Mouse (Mus musculus): ENCODE measurements around the gene Rapgef1. TPM values are rescaled to one million over a fixed set of nuclear protein-coding genes. Genes with fewer than 3 reads are reported as not detected.

Rapgef1 gene
- polyA plus RNA-seq, 1 experiment from 2014 or later: 15.9 TPM

DNA sequence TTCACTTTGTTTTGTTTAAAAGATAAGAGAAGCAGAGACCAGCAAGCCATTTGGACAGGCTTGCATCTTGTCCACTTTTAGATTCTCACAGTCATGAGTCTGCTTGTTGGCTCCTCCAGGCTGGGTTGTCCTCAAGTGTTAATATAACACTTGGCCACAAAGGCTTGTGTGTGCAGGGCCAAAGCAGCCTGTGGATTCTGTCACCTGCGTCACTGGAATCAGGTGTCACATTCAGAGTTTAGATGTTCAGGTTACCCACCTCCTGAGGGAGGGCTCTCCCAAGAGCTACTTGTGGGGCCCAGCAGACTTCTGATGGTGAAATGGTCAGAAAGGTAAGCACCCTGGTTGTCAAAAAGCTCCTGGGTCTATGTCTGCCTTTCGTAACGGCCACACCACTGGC is 103.6 kb downstream of the Rapgef1 start:
- H3K9ac ChIP-seq: no peak overlapping the region
- no peak overlapping the region for H3K4me2 ChIP-seq (replicated peaks)
- H3K27me3 ChIP-seq: no peaks in the 10 kb centered on the region
- 89% methylated on average over 3 of the region's 3 CpGs for WGBS
- ATAC-seq (ENCODE audit: low FRiP score, low read depth): no peak
- H3K36me3 ChIP-seq: peaks cover 96% of the 10 kb centered on the region
- no peak overlapping the region for H3K27ac ChIP-seq
- no peaks in the 10 kb centered on the region for H3K4me1 ChIP-seq
- no peak overlapping the region for H3K4me3 ChIP-seq
- no peaks in the 10 kb centered on the region for H3K9me3 ChIP-seq

DNA sequence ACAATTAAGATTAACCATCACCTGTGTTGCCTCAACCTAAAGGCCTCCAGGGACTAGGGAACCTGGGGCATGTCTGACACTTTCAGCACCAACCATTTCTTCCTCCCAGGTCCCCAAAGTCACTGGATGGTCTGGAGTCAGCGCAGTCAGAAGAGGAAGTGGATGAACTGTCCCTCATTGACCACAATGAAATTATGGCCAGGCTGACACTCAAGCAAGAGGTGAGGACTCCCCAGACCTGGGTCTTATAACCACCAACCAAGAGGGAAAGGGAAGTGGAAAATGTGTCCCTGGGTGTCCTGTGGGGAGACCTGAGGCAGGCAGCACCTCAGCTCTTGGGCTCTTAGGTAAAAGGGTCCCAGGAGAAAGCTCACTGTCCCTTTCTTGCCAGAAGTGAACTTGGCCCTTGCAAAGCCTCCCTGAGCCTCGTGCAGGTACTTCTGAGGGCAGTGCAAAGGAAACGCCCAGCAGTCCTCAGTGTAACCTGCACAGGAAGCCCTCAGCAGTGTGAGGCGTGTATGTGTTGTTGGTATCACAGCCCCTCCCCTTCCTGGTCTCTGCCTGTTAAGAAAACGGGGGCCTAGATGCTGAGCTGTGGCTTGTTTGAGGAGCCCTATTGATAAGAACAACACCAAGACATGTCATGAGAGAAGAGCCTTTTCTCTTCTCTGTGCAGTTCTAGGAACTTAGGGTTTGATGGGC is 105.3 kb downstream of the Rapgef1 start:
- Histone ChIP-seq H3K36me3 (peaks cover 98% of the 10 kb centered on the region), H3K27ac (no peak overlapping the region), H3K4me3 (no peak overlapping the region), H3K9me3 (no peaks in the 10 kb centered on the region), H3K27me3 (no peaks in the 10 kb centered on the region), H3K4me2 (replicated peaks) (no peak overlapping the region), H3K4me1 (no peaks in the 10 kb centered on the region), H3K9ac (no peak overlapping the region)
- WGBS: 77% methylated on average over 5 of the region's 5 CpGs
- no peak for ATAC-seq (ENCODE audit: low FRiP score, low read depth)

DNA sequence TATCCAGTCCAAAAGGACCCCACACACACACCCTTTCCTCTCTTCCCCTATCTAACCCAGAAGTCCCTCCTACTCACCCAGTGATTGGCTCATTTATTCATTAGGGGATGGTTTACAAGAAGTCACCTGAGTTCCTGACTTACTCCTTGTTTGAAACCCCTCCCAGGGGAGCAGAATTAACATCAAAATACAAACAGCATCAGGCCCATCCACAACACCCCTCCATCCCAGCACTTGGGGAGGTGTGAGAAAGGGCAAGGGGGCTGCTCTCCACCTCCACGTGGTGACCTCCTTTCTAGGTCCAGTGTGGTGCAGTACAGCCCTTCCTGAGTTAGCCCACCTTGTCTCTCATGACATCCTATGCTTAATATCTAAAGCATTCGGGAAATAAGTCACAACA is 110.0 kb downstream of the Rapgef1 start:
- 50% methylated on average over 2 of the region's 2 CpGs for WGBS
- ATAC-seq (ENCODE audit: low FRiP score, low read depth): no peak

DNA sequence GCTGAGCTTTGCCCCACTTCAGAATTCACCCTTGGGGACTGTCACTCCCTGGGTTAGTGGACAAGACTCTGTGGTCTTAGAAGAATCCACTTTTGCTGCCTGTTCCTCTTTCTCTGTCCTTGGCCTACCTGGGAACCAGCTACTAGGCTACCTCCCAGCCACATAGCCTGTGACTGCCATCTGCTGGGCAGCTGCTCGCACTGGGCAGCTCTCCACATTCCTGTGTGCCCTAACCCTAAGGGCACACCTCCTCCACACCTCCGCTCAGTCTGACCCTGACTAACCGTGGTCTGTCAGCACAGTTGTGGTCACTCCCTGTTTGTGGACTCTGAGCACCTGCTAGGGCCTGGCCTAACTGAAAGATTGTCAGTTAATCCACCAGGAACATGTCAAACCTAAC is 112.0 kb downstream of the Rapgef1 start:
- no peak overlapping the region for H3K27ac ChIP-seq
- H3K4me3 ChIP-seq: no peak overlapping the region
- no peak overlapping the region for H3K4me2 ChIP-seq (replicated peaks)
- 62% methylated on average over 3 of the region's 3 CpGs for WGBS
- no peak overlapping the region for H3K9ac ChIP-seq
- ATAC-seq (ENCODE audit: low FRiP score, low read depth): no peak
- H3K36me3 ChIP-seq: peaks cover 96% of the 10 kb centered on the region
- H3K27me3 ChIP-seq: no peaks in the 10 kb centered on the region
- no peaks in the 10 kb centered on the region for H3K9me3 ChIP-seq
- H3K4me1 ChIP-seq: no peaks in the 10 kb centered on the region

More for the DNA sequence above, 110.0 kb downstream of the Rapgef1 start:
- no peak overlapping the region for H3K4me2 ChIP-seq (replicated peaks)
- H3K9me3 ChIP-seq: no peaks in the 10 kb centered on the region
- H3K27me3 ChIP-seq: no peaks in the 10 kb centered on the region
- H3K4me3 ChIP-seq: no peak overlapping the region
- H3K36me3 ChIP-seq: peaks cover 98% of the 10 kb centered on the region
- H3K27ac ChIP-seq: no peak overlapping the region
- no peak overlapping the region for H3K9ac ChIP-seq
- H3K4me1 ChIP-seq: no peaks in the 10 kb centered on the region

DNA sequence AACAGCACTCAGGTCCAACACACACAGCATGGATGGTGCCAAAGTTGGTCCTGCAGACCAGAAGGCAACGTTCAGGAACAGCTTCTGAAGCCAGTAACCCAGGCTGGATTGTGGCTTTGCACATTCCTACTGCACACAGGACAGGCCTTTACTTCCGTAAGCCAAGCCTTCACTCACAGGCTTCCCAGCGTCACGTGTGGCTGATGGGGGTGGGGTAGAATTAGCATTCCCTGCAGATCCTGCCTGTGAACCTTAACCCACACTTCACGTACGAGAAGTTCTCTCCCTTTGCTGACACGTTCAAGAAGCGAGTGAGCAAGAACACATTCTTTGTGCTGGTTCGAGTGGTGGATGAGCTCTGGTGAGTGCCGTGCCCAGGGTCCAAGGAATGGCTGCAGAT is 113.0 kb downstream of the Rapgef1 start:
- WGBS: 86% methylated on average over 10 of the region's 10 CpGs
- Histone ChIP-seq H3K4me1 (no peaks in the 10 kb centered on the region), H3K4me2 (replicated peaks) (no peak overlapping the region), H3K27me3 (no peaks in the 10 kb centered on the region), H3K9me3 (no peaks in the 10 kb centered on the region), H3K9ac (no peak overlapping the region), H3K4me3 (no peak overlapping the region), H3K36me3 (peaks cover 96% of the 10 kb centered on the region), H3K27ac (no peak overlapping the region)
- ATAC-seq (ENCODE audit: low FRiP score, low read depth): no peak

DNA sequence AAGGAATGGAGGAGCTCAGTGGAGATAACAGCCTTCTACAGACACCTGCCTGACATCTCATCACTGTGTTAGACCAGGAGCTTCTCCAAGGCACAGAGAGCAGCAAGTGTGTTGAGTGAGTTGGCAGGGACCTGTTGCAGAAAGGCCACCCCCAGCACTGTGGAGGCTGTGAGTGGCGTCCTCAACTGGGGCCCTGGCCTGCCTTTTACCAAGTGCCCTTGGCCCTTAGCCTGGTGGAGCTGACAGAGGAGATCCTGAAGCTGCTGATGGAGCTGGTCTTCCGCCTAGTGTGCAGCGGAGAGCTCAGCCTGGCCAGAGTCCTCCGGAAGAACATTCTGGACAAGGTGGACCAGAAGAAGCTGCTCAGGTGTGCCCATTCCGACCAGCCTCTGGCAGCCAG is 113.8 kb downstream of the Rapgef1 start:
- 92% methylated on average over 5 of the region's 5 CpGs for WGBS
- peaks cover 96% of the 10 kb centered on the region for H3K36me3 ChIP-seq
- no peaks in the 10 kb centered on the region for H3K9me3 ChIP-seq
- no peak overlapping the region for H3K4me2 ChIP-seq (replicated peaks)
- H3K9ac ChIP-seq: no peak overlapping the region
- no peaks in the 10 kb centered on the region for H3K27me3 ChIP-seq
- no peak for ATAC-seq (ENCODE audit: low FRiP score, low read depth)
- no peak overlapping the region for H3K4me3 ChIP-seq
- no peak overlapping the region for H3K27ac ChIP-seq
- no peaks in the 10 kb centered on the region for H3K4me1 ChIP-seq

DNA sequence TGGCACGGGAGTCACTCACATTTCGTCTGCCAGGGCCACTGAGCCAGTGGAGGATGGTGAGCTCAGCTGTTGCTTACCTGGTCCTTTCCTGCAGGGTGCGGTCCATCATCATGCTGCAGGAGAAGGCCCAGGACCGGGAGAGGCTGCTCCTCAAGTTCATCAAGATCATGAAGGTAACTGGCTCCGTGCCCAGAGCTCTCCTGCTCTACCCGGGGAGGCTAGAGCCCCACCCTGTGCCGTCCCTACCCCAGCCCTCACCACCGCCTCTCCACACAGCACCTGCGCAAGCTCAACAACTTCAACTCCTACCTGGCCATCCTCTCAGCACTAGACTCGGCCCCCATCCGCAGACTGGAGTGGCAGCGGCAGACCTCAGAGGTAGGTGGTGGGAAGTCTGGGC is 116.2 kb downstream of the Rapgef1 start:
- ATAC-seq (ENCODE audit: low FRiP score, low read depth): no peak
- no peaks in the 10 kb centered on the region for H3K4me1 ChIP-seq
- H3K27ac ChIP-seq: no peak overlapping the region
- H3K9ac ChIP-seq: no peak overlapping the region
- no peaks in the 10 kb centered on the region for H3K9me3 ChIP-seq
- H3K27me3 ChIP-seq: no peaks in the 10 kb centered on the region
- H3K4me2 ChIP-seq (replicated peaks): no peak overlapping the region
- WGBS: 91% methylated on average over 12 of the region's 12 CpGs
- H3K36me3 ChIP-seq: peaks cover 94% of the 10 kb centered on the region
- H3K4me3 ChIP-seq: no peak overlapping the region

DNA sequence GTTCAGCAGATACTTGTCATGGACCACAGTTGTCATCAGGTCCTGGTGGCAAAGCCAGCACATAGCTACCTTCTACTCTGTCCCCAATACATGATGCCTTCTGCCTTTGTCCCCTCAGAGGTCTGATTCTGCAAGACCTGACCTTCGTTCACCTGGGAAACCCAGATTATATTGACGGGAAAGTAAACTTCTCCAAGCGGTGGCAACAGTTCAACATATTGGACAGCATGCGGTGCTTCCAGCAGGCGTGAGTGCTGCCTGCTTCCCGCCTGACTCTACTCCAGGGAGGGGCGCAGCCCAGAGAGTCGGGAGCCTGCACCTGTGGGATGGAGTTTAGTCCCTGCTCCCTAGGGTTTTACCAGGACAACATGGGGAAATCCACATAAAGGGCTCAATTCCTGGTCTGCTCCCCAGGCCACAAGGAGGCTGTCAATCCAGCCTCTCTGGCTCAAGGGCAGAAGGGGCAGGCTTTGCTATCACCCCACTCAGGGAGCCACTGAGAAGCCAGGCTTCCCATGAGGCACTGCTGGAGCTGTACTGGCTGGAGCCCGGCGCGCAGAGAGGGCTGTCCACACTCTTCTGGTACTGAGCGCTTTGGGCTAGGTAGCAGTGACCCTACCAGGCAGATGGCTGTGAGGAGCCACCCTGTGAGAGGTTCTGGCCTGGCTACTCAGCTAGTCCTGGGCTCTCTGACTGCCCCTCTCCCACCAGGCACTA is 117.8 kb downstream of the Rapgef1 start:
- WGBS: 88% methylated on average over 12 of the region's 12 CpGs

DNA sequence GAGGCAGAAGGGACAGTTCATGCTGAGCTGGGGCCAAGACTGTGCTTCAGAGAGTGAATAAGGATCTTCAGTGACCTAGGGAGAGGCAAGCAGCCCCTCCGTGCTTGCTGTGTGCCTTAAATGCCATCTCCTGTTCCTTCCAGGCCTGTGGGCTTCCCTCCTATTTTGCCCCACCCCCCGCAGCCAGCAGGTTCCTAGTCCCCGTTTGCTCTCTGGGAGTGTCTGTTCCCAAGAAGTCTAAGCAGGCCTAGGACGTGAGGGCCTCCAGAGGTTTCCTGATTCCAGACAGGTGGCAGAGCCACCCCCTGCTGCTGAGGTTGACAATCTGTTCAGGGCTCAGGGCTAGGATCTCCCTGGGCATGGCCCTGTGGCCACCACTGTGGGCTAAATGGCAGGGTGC is 119.3 kb downstream of the Rapgef1 start:
- no peak for ATAC-seq (ENCODE audit: low FRiP score, low read depth)
- 53% methylated on average over 4 of the region's 4 CpGs for WGBS
- Histone ChIP-seq H3K4me2 (replicated peaks) (no peak overlapping the region), H3K36me3 (peaks cover 66% of the 10 kb centered on the region), H3K4me3 (no peak overlapping the region), H3K27me3 (no peaks in the 10 kb centered on the region), H3K4me1 (no peaks in the 10 kb centered on the region), H3K9me3 (no peaks in the 10 kb centered on the region), H3K9ac (no peak overlapping the region), H3K27ac (peak overlapping the region; percentile 3; the same call in 1 of the 2 replicates)

More for the DNA sequence above, 117.8 kb downstream of the Rapgef1 start:
- Histone ChIP-seq H3K27me3 (no peaks in the 10 kb centered on the region), H3K4me3 (no peak overlapping the region), H3K4me2 (replicated peaks) (no peak overlapping the region), H3K4me1 (no peaks in the 10 kb centered on the region), H3K9ac (no peak overlapping the region), H3K9me3 (no peaks in the 10 kb centered on the region), H3K36me3 (peaks cover 80% of the 10 kb centered on the region), H3K27ac (no peak overlapping the region)
- ATAC-seq (ENCODE audit: low FRiP score, low read depth): no peak

DNA sequence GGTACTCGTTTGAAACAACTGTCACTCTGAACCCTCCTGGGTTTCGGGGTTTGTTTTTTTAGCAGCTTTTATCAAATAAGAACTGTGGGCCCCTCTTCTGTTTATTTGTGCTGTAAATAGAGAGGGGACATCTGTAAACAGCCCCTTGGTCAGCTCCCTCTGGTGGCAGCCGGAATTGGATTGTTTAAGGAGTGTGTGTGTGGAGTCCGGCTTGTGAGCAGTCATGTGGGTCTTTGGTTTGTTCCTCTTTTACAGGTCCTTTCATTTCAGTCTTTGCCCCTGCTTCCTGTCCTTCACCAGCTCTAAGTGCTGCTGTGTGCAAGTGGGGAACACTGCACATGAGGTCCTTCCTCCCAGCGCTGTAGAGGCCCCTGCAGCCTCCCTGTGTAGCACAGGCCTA is 119.8 kb downstream of the Rapgef1 start:
- H3K4me2 ChIP-seq (replicated peaks): no peak overlapping the region
- 56% methylated on average over 5 of the region's 5 CpGs for WGBS
- no peaks in the 10 kb centered on the region for H3K4me1 ChIP-seq
- no peak overlapping the region for H3K9ac ChIP-seq
- H3K4me3 ChIP-seq: no peak overlapping the region
- peak overlapping the region; percentile 33; the same call in 1 of the 2 replicates for H3K27ac ChIP-seq
- ATAC-seq (ENCODE audit: low FRiP score, low read depth): no peak
- H3K9me3 ChIP-seq: no peaks in the 10 kb centered on the region
- H3K27me3 ChIP-seq: no peaks in the 10 kb centered on the region
- H3K36me3 ChIP-seq: peaks cover 60% of the 10 kb centered on the region

DNA sequence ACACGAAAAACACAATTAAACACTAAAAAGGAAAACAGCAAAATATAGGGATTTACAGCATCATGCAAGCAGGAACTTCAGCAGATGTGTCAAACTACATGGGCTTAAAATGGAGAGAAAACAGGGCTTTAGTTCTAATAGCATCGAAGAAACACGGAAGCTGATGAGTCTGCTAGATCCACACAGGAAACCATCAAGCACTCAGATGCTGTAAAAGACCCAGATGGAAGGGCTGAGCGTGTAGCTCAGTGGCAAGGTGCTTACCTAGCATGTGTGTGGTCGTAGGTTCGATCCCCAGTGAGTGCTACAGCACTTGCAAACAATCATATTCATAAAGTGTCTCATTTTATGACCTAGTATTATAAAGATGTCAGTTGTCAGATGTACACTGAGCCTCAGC is 121.7 kb downstream of the Rapgef1 start:
- ATAC-seq (ENCODE audit: low FRiP score, low read depth): no peak
- WGBS: 90% methylated on average over 6 of the region's 6 CpGs
- H3K4me3 ChIP-seq: no peak overlapping the region

DNA sequence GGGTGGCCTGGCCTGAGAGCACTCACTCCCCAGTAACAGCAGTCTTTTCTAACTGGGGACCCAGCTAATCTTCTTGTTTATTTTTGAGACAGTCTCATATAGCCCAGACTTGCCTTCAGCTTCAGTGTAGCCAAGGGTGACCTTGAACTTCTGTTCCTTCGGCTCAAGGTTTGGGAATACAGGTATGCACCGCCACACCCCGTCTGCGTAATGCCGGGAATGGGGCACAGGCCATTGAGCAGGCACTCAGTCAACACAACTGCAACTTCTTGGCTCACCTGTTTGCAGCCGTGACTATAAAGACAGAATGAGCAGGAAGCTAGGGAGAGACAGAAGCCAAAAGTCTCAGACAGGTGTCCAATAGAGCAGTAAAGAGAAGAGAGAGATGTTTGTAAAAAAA is 124.7 kb downstream of the Rapgef1 start:
- Histone ChIP-seq H3K9me3 (no peaks in the 10 kb centered on the region), H3K36me3 (peaks cover 13% of the 10 kb centered on the region), H3K27ac (no peak overlapping the region), H3K4me1 (peaks cover 6% of the 10 kb centered on the region), H3K9ac (no peak overlapping the region), H3K4me2 (replicated peaks) (no peak overlapping the region), H3K27me3 (peaks cover 47% of the 10 kb centered on the region), H3K4me3 (no peak overlapping the region)
- WGBS: 90% methylated on average over 6 of the region's 6 CpGs
- ATAC-seq (ENCODE audit: low FRiP score, low read depth): no peak

More for the DNA sequence above, 121.7 kb downstream of the Rapgef1 start:
- Histone ChIP-seq H3K9ac (no peak overlapping the region), H3K4me1 (no peaks in the 10 kb centered on the region), H3K27me3 (peaks cover 17% of the 10 kb centered on the region), H3K27ac (no peak overlapping the region), H3K9me3 (no peaks in the 10 kb centered on the region), H3K36me3 (peaks cover 44% of the 10 kb centered on the region), H3K4me2 (replicated peaks) (no peak overlapping the region)

Data from limb, embryonic 13.5 days (tissue).